Mouse (Mus musculus) embryonic fibroblast, embryonic 13.5 days (primary cell): ENCODE measurements at regions not wholly inside any gene's neighbourhood (a gene's known extent, or its start where the extent isn't known, plus 50 kb on each side); places are given as distances from the start of the nearest gene placed in this dataset.

ENCODE experiments used
- CTCF ChIP-seq: IDR thresholded peaks from 2 replicates; pipeline ENCODE4 v1.5.1; 2011; ENCODE audit warnings: mild to moderate bottlenecking, control low read depth, low read length, moderate library complexity, borderline replicate concordance; ENCODE audit not compliant: insufficient read depth
- POLR2A ChIP-seq: IDR thresholded peaks from 2 replicates; pipeline ENCODE4 v1.6.1; 2011; ENCODE audit warnings: low read depth, mild to moderate bottlenecking, control low read depth, low read length, moderate library complexity

GRCm38 (mm10) chr8:92057857-92058256 lies 256.0 kb upstream of the Irx3 start:
- TF ChIP-seq CTCF (no peak), POLR2A (no peak)
